Mouse (Mus musculus) regulatory T cell (primary cell): Measurements from ENCODE around the gene Gm8180.
"Not testable (repeated sequence)": the region's sequence is repeated elsewhere in the genome, so short reads cannot be mapped to it uniquely, and the experiment has no call there.

Experiments
- in situ Hi-C: fragments of 300-600 bp; cut with MboI, MseI; formaldehyde crosslinking; loops from one replicate; pipeline ENCODE4 v1.15.1; 2025; ENCODE audit warnings: high pct_unique_total_duplicates

Gm8180 gene

DNA sequence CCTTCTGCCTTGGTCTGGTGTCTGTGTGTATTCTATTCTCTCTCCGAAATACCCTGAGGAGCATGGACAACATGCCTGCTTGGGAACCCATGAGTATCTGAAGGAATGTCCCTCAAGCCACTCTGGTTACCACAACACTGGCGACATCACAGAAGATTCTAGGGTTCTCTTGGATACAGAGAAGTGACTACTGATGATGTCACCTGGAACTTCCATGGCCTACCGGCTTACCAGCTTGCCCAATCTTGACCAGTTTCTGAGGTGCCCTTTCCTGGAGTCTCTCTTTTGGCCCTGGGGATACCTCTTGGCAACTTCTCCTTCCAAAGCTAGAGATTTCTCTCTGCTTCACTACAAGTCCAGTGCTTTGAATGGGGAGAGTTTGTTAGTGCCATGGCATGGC is at the start of gene Gm8180:
Gene Gm8180, minus strand, starts transcription at position 101 of the 400 bp plus-strand sequence.
- in situ Hi-C loops, result loop anchor here (5.0 kb wide), 1 partner anchor 343 kb away; no protein-coding TSS in a partner anchor

DNA sequence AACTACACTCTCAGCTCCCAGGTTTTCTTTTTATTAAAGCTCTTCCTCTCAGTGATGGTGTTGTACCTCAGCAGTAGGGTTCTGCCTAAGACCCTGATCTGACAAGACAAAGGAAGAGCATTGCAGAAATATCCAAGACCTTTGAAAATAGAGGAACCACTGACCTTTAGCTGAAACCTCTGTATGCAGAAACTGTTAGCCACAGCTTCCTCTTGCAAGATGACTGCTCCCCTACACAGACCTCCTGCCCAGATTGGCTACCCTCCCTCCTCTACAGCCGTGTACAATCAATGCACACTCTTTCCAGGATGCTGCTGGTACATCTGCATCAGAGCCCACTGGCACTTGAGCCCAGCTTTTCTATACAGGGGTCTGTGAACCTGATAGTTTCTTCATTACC is 45.8 kb upstream of the Gm8180 start:
- in situ Hi-C loops, result loop anchor here (5.0 kb wide), 2 partner anchors 57 to 262 kb away; no protein-coding TSS in a partner anchor

DNA sequence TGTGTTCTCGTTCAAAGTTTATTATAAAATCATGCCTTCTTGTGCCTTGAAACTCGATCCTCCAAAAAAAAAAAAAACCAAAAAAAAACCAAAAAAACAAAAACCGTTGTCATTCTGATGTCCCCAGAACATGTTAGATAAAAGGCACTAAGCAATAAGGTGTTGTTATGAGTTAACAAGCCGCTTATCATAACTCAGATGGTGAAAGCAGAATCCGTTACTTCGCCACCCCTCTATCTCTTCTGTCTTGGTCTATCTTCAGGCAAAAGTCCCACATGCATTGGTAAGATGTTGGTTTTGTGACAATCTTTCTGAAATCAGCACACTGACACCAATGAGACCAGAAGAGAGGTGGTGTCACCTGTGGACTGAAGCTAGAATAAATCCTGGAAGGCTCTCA is 39.6 kb upstream of the Gm8180 start:
- in situ Hi-C loops, result not testable (repeated sequence)

DNA sequence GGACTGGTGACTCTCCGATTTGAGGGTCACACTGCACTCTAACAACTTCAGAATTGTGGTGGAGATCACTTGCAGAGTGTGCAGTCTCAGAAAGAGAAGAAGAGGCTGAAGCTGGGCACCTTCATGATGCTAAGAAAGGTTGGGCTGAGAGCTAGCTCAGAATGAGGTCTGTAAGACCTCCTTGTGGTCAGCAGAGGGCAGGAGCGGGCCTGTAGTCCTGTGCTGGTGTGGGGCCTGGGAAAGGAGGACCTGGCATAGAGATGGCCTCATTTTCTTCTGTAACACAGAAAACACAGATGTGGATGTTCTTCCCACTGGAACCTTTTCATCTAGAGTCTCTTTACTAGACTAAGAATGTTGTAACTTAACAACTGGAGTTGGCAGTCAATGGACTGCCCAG is 37.3 kb upstream of the Gm8180 start:
- in situ Hi-C loops, result not testable (repeated sequence)

DNA sequence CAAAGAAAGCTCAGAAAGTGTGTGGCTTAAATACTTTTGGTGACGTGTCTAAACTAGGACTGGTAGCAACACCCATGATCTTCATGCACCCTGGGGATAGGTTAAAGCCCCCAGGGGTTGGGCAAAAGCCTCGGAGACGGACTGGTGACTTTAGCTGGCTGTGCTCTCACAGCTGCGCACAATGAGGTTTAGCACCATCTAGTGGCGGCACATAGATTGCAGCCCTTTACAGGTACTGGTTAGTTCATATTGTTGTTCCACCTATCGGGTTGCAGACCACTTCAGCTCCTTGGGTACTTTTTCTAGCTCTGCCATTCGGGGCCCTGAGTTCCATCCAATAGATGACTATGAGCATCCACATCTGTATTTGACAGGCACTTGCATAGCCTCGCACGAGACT is 27.9 kb upstream of the Gm8180 start:
- in situ Hi-C loops, result not testable (repeated sequence)

DNA sequence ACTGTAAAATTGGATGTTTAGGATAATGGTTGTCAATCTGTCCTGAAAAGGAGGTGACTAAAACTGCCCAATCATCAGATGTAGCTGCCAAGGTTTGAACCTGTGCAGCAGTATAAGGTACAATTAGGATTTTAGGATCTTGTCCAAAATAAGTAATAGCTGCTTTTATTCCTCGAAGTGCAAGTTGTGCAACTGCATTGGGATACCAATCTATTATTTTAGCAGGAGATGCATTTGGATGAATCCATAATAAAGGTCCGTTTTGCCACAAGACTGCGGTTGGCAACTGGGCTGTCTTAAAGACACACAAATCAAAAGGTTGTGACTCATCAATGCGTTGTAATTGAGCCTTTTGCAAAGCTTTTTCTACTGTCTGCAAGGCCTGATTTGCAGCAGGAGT is 23.6 kb upstream of the Gm8180 start:
- in situ Hi-C loops, result not testable (repeated sequence)

DNA sequence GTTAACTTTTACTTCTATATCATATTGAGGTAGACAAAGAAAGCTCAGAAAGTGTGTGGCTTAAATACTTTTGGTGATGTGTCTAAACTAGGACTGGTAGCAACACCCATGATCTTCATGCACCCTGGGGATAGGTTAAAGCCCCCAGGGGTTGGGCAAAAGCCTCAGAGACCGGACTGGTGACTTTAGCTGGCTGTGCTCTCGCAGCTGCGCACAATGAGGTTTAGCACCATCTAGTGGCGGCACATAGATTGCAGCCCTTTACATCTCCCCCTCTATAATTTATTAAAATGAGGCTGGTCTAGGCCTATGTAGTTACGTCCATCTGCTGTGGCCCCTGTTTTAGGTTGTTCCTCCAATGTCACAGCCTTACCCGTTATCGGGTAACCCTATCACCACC is 19.9 kb upstream of the Gm8180 start:
- in situ Hi-C loops, result not testable (repeated sequence)

DNA sequence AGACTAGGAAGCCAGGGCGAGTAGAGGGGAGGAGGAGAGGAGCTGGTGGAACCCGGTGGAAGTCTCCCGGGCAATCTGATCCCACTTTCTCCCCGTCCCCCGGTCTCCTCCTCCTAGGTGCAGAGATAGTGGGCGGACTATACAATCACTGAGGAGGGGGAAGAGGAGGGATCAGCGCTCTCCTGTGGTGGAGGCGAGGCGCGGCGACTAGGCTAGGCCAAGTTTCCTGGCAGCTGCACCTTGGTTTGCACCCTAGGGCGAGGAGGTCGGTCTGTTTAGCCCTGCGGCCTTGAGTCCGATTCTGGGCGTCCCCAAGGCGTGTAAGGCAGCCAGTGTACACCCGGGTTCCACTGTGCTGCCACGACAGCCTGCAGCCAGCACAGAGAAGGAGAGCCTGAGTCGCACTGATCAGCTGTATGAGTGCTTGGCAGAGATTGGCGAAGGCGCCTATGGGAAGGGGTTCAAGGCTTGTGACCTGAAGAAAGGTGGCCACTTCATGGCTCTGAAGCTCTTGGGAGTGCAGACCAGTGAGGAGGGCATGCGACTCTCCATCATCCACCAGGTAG is 12.4 kb upstream of the Gm8180 start:
- in situ Hi-C loops, result not testable (repeated sequence)

DNA sequence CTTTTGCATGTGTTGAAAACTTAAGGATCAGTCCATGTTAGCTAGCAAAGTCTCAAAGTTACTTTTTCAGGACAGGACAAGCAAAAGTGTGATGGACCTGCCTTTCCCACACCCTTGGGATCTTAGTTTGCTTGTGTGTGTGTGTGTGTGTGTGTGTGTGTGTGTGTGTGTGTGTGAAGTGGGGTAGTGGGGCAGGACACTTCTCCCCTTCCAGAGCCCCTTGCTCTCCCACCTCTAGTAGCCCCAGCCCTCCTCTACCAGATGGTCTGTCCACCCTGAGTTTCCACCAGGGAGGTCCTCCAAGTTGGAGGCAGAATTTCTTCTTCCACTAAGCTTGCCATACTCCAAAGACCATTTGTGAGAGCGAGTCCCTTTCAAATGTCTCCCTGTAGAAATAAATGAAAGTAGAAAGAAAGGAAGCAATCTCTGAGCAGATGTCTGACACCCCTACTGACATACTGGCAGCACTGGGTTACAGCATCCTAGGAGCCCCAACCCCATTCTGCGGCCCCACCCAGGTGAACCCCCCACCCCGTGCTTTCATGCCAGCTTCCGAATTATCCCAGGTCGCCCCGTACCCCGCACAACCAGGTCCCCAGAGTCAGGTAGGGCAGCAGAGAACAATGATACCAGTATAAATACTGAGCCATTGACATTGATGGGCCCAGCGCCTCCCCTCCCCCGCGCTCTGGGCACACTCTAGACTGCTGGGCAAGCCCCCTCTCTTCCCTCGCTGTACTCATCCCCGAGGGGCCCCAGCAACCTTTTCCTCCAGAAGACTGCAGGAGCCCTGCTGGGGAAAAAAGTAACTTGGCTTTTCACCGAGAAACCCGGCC is 11.7 kb upstream of the Gm8180 start:
- in situ Hi-C loops, result no loop called here

DNA sequence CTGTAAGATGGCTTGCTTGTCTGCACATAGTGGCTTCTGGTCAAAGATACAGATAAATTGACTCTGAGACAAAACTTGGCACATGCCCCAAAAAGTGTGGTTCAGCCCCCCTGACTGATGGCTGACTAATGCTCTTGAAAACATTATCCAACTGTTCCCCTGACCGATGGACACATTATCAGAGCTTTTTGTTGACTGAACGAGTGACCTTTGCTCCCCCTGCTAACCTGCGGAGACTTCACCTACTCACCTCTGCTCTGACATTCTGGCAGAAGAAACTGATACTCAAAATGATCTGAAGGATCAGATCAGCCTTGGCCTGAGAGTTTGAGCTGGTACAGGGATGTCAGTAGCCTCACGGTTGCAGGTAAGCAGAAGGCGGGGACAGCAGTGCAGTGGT is 9.3 kb upstream of the Gm8180 start:
- in situ Hi-C loops, result not testable (repeated sequence)

DNA sequence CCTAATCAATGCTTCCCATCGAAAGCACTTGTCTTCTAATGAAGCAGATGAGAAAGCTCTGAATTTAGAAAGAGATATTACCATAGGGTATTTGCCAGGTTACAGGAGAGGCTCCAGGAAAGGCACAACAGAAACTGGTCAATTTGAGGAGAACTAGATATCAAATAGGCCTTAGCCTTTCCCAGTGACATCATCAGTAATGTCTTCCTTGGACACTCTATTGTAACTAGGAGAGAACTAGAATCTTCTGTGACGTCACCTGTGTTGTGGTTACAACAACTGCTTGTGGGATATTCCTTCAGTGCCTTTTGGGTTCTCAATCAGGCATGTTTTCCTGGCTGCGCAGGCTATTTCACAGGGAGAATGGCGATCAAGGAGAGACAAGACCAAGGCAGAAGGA is 37.0 kb downstream of the Gm8180 start, which contains the start of gene Gm6526:
Gene Gm6526, plus strand, starts transcription at position 301 of the 400 bp plus-strand sequence.
- in situ Hi-C loops, result not testable (repeated sequence)
